Mouse (Mus musculus) liver, embryonic 12.5 days (tissue): ENCODE data around the gene Tln2. TPM values are rescaled to one million over a fixed set of nuclear protein-coding genes. Genes with fewer than 3 reads are reported as not detected.

Experiments
- ATAC-seq: fragments of 200-750 bp; cut with Nextera tagmentation; 2 replicates; pipeline ENCODE4 v1.8.0; 2017; ENCODE audit warnings: moderate number of reproducible peaks, mild to moderate bottlenecking, moderate library complexity
- H3K27ac ChIP-seq: fragments of 300-500 bp; sonication (generic); 2 replicates; pipeline ENCODE4 v1.5.1; 2016; ENCODE audit warnings: mild to moderate bottlenecking
- H3K27me3 ChIP-seq: fragments of 300-500 bp; sonication (generic); replicated peaks from 2 replicates; pipeline ENCODE4 v1.6.1; 2016; ENCODE audit warnings: mild to moderate bottlenecking, moderate library complexity
- H3K36me3 ChIP-seq: fragments of 300-500 bp; sonication (generic); 2 replicates; pipeline ENCODE4 v1.6.1; 2016; ENCODE audit warnings: mild to moderate bottlenecking, moderate library complexity
- H3K4me1 ChIP-seq: fragments of 300-500 bp; sonication (generic); 2 replicates; pipeline ENCODE4 v1.6.1; 2016
- H3K4me2 ChIP-seq: fragments of 300-500 bp; sonication (generic); 2 replicates; pipeline ENCODE4 v1.6.1; 2016; ENCODE audit warnings: mild to moderate bottlenecking, moderate library complexity
- H3K4me3 ChIP-seq: fragments of 300-500 bp; sonication (generic); 2 replicates; pipeline ENCODE4 v1.5.1; 2016; ENCODE audit warnings: mild to moderate bottlenecking, moderate library complexity
- H3K9ac ChIP-seq: fragments of 300-500 bp; sonication (generic); 2 replicates; pipeline ENCODE4 v1.6.1; 2016; ENCODE audit warnings: mild to moderate bottlenecking, moderate library complexity
- H3K9me3 ChIP-seq: fragments of 300-500 bp; sonication (generic); replicated peaks from 2 replicates; pipeline ENCODE4 v1.6.1; 2016; ENCODE audit warnings: mild to moderate bottlenecking, moderate library complexity
- WGBS: fragments of 180-500 bp; shearing (Covaris S2); methylation state at CpG from one replicate; pipeline ENCODE4 v1.1.7; 2016; ENCODE audit not compliant: insufficient replicate concordance; 5-methylcytosine and 5-hydroxymethylcytosine counted together
- polyA plus RNA-seq: library from polyadenylated mRNA; unstranded; fragments of >200 nt; fragmentation: Nextera tagmentation; extraction: Ambion mirVana; gene quantifications from 2 replicates; pipeline ENCODE4 v1.2.1, GENCODE M21; 2016

Tln2 gene
- polyA plus RNA-seq, 1 experiment from 2014 or later = 5.0 TPM

- H3K4me2 ChIP-seq = no peak overlapping the region
- H3K9ac ChIP-seq = no peak overlapping the region
- H3K4me3 ChIP-seq = no peak overlapping the region
- no peaks in the 10 kb centered on the region for H3K9me3 ChIP-seq
- WGBS = 31% methylated on average over 1 of the region's 2 CpGs
- H3K27me3 ChIP-seq = no peaks in the 10 kb centered on the region; the same call in 1 of the 2 replicates
- no peak for ATAC-seq
- H3K27ac ChIP-seq = no peak overlapping the region
- no peaks in the 10 kb centered on the region for H3K4me1 ChIP-seq
- H3K36me3 ChIP-seq = no peaks in the 10 kb centered on the region
Measured at GRCm38 (mm10) chr9:67441484-67441883, 118.0 kb downstream of the Tln2 start.

GRCm38 (mm10) chr9:67437511-67437910, 122.0 kb downstream of the Tln2 start:
- Histone ChIP-seq H3K4me2 (no peak overlapping the region), H3K27ac (no peak overlapping the region), H3K4me1 (no peaks in the 10 kb centered on the region), H3K9ac (no peak overlapping the region), H3K27me3 (no peaks in the 10 kb centered on the region), H3K4me3 (no peak overlapping the region), H3K9me3 (no peaks in the 10 kb centered on the region), H3K36me3 (no peaks in the 10 kb centered on the region)
- ATAC-seq = no peak
- 66% methylated on average over 1 of the region's 1 CpGs for WGBS

GRCm38 (mm10) chr9:67435333-67436154, 124.0 kb downstream of the Tln2 start:
- no peak for ATAC-seq
- Histone ChIP-seq H3K4me1 (no peaks in the 10 kb centered on the region), H3K9ac (no peak overlapping the region), H3K27me3 (no peaks in the 10 kb centered on the region), H3K36me3 (no peaks in the 10 kb centered on the region), H3K27ac (no peak overlapping the region), H3K4me3 (no peak overlapping the region), H3K9me3 (no peaks in the 10 kb centered on the region), H3K4me2 (no peak overlapping the region)
- WGBS = 54% methylated on average over 10 of the region's 10 CpGs

GRCm38 (mm10) chr9:67429199-67429892, 130.2 kb downstream of the Tln2 start:
- H3K4me3 ChIP-seq = no peak overlapping the region
- H3K9me3 ChIP-seq = no peaks in the 10 kb centered on the region
- H3K4me1 ChIP-seq = no peaks in the 10 kb centered on the region
- WGBS = 65% methylated on average over 12 of the region's 12 CpGs
- no peak overlapping the region for H3K9ac ChIP-seq
- no peak for ATAC-seq
- no peaks in the 10 kb centered on the region for H3K27me3 ChIP-seq
- H3K4me2 ChIP-seq = no peak overlapping the region
- no peaks in the 10 kb centered on the region for H3K36me3 ChIP-seq
- H3K27ac ChIP-seq = no peak overlapping the region

GRCm38 (mm10) chr9:67428306-67429047, 131.0 kb downstream of the Tln2 start:
- Histone ChIP-seq H3K4me2 (no peak overlapping the region), H3K9ac (no peak overlapping the region), H3K27me3 (no peaks in the 10 kb centered on the region), H3K9me3 (no peaks in the 10 kb centered on the region), H3K27ac (no peak overlapping the region), H3K4me3 (no peak overlapping the region), H3K4me1 (no peaks in the 10 kb centered on the region), H3K36me3 (no peaks in the 10 kb centered on the region)
- no peak for ATAC-seq
- WGBS = 71% methylated on average over 15 of the region's 15 CpGs

- Histone ChIP-seq H3K27ac (no peak overlapping the region), H3K9ac (no peak overlapping the region), H3K9me3 (no peaks in the 10 kb centered on the region), H3K4me3 (no peak overlapping the region), H3K4me2 (no peak overlapping the region), H3K4me1 (no peaks in the 10 kb centered on the region), H3K36me3 (no peaks in the 10 kb centered on the region), H3K27me3 (no peaks in the 10 kb centered on the region)
- WGBS = 60% methylated on average over 3 of the region's 3 CpGs
- ATAC-seq = no peak
Measured at GRCm38 (mm10) chr9:67426304-67426703, 133.2 kb downstream of the Tln2 start.

GRCm38 (mm10) chr9:67424110-67424509, 135.4 kb downstream of the Tln2 start:
- no peak overlapping the region for H3K4me3 ChIP-seq
- no peak overlapping the region for H3K4me2 ChIP-seq
- no peaks in the 10 kb centered on the region for H3K4me1 ChIP-seq
- no peaks in the 10 kb centered on the region for H3K9me3 ChIP-seq
- no peak for ATAC-seq
- no peak overlapping the region for H3K27ac ChIP-seq
- no peak overlapping the region for H3K9ac ChIP-seq
- WGBS = 60% methylated on average over 7 of the region's 7 CpGs
- no peaks in the 10 kb centered on the region for H3K36me3 ChIP-seq
- H3K27me3 ChIP-seq = no peaks in the 10 kb centered on the region

- Histone ChIP-seq H3K4me1 (no peaks in the 10 kb centered on the region), H3K4me3 (no peak overlapping the region), H3K9ac (no peak overlapping the region), H3K27ac (no peak overlapping the region), H3K4me2 (no peak overlapping the region), H3K9me3 (no peaks in the 10 kb centered on the region), H3K27me3 (no peaks in the 10 kb centered on the region), H3K36me3 (no peaks in the 10 kb centered on the region)
- ATAC-seq = no peak
- 50% methylated on average over 6 of the region's 6 CpGs for WGBS
Measured at GRCm38 (mm10) chr9:67418092-67418491, 141.4 kb downstream of the Tln2 start.

GRCm38 (mm10) chr9:67410667-67411066, 148.8 kb downstream of the Tln2 start:
- H3K4me3 ChIP-seq = no peak overlapping the region
- no peak overlapping the region for H3K9ac ChIP-seq
- H3K9me3 ChIP-seq = no peaks in the 10 kb centered on the region
- 74% methylated on average over 2 of the region's 2 CpGs for WGBS
- H3K27me3 ChIP-seq = no peaks in the 10 kb centered on the region
- H3K4me1 ChIP-seq = no peaks in the 10 kb centered on the region
- H3K27ac ChIP-seq = no peak overlapping the region
- no peak overlapping the region for H3K4me2 ChIP-seq
- ATAC-seq = no peak
- H3K36me3 ChIP-seq = no peaks in the 10 kb centered on the region

GRCm38 (mm10) chr9:67404736-67405135, 154.8 kb downstream of the Tln2 start:
- no peaks in the 10 kb centered on the region for H3K36me3 ChIP-seq
- no peaks in the 10 kb centered on the region for H3K4me1 ChIP-seq
- no peak overlapping the region for H3K27ac ChIP-seq
- H3K9me3 ChIP-seq = no peaks in the 10 kb centered on the region
- no peaks in the 10 kb centered on the region for H3K27me3 ChIP-seq
- no peak overlapping the region for H3K4me2 ChIP-seq
- no peak overlapping the region for H3K9ac ChIP-seq
- H3K4me3 ChIP-seq = no peak overlapping the region
- WGBS = 47% methylated on average over 7 of the region's 7 CpGs
- ATAC-seq = no peak

- Histone ChIP-seq H3K4me1 (no peaks in the 10 kb centered on the region), H3K4me3 (no peak overlapping the region), H3K9ac (no peak overlapping the region), H3K9me3 (no peaks in the 10 kb centered on the region), H3K27me3 (no peaks in the 10 kb centered on the region), H3K36me3 (no peaks in the 10 kb centered on the region), H3K27ac (no peak overlapping the region), H3K4me2 (no peak overlapping the region)
- WGBS = 76% methylated on average over 6 of the region's 6 CpGs
- ATAC-seq = no peak
Measured at GRCm38 (mm10) chr9:67399563-67399962, 159.9 kb downstream of the Tln2 start.

- Histone ChIP-seq H3K9ac (no peak overlapping the region), H3K4me2 (no peak overlapping the region), H3K27me3 (no peaks in the 10 kb centered on the region), H3K9me3 (no peaks in the 10 kb centered on the region), H3K4me3 (no peak overlapping the region), H3K27ac (no peak overlapping the region), H3K4me1 (no peaks in the 10 kb centered on the region), H3K36me3 (no peaks in the 10 kb centered on the region)
- WGBS = 75% methylated on average over 3 of the region's 3 CpGs
- no peak for ATAC-seq
Measured at GRCm38 (mm10) chr9:67397756-67398155, 161.7 kb downstream of the Tln2 start.
